Comparison of ENCODE assay signal across 12 mouse cellular contexts in the genomic region with DNA sequence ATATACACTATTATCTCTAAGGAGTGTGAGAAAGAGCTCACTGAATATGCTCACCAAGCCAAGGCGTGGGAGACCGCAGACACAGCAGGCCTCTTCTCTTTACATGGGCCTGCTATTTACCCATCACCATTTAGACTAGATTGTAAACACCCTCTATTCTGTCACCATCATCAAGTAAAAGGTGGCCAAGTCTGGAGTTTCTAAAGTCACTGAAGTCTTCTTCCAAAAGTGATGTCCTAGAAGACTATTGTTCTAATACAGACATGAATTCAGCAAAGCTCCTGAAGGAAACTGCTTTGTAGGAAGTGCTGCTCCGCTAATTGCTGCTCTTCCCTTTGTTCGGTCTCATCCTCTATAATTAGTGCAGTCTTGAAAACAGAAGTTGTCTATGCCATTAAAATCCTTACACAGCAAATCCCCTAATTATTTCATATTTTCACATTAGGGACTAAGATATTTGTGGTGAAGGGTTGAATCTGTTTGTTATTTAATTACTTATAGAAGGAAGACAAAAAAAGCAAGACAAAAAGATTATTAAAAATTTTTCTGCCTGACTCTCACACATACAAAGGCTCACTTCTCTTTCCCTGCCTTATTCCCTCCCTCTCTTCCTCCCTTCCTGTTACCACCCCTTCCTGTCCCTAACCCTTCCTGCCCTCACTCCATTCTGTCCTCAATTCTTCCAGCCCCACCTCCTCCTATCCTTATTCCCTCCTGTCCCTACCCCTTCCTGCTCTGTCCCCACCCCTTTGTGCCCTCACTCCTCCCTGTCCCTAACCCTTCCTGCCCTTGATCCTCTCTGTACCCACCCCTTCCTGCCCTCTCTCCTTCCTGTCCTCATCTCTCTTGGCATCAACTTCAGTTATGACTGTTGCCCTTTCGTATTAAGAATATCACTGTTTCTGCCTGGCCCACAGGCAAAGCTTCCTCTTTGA.
A peak's percentile ranks its signal among the peaks of the same experiment; 100 is the strongest.
DNase-seq lines count a peak whose midpoint lies in the region; ATAC-seq and TF ChIP-seq lines count a peak whose summit lies in the region.
"Had no signal": no experiment of that assay in that cellular context is flagged by ENCODE, and none has a peak within 500 bp of the region (broad histone marks: within the 10 kb centered on the region; RNA-seq: fewer than 3 reads in every experiment).

No protein-coding gene starts in this region.

- H3K27ac ChIP-seq in liver, adult 2 months (replicated peaks; ENCODE audit: insufficient read depth, low read depth, low read length), result peak overlapping the region; percentile 35; the same call in 1 of the 2 replicates
- H3K27ac ChIP-seq in liver, embryonic 12.5 days, result no peak overlapping the region
- H3K27ac ChIP-seq in forebrain, embryonic 11.5 days (ENCODE audit: low read depth, low read length), result no peak overlapping the region
- H3K27ac ChIP-seq: embryonic facial prominence, embryonic 13.5 days; kidney, postnatal 0 days; liver, embryonic 14.5 days had no signal

- H3K27me3 ChIP-seq in liver, adult 2 months (ENCODE audit: control insufficient read depth, insufficient read depth, low read length), result no peaks in the 10 kb centered on the region
- H3K27me3 ChIP-seq in liver, embryonic 12.5 days (replicated peaks), result no peaks in the 10 kb centered on the region
- H3K27me3 ChIP-seq in forebrain, embryonic 11.5 days (ENCODE audit: control insufficient read depth, insufficient read depth, low read length), result no peaks in the 10 kb centered on the region
- H3K27me3 ChIP-seq: embryonic facial prominence, embryonic 13.5 days had no signal

- H3K4me1 ChIP-seq in liver, adult 2 months (ENCODE audit: control insufficient read depth, insufficient read depth, low read length), result peaks cover 6% of the 10 kb centered on the region
- no peaks in the 10 kb centered on the region for H3K4me1 ChIP-seq in liver, embryonic 12.5 days
- no peaks in the 10 kb centered on the region; the same call in 1 of the 2 replicates for H3K4me1 ChIP-seq in forebrain, embryonic 11.5 days (replicated peaks; ENCODE audit: control insufficient read depth, insufficient read depth, low read length)

- H3K36me3 ChIP-seq in liver, adult 2 months (ENCODE audit: control insufficient read depth, insufficient read depth, low read length), result peaks cover 29% of the 10 kb centered on the region
- H3K36me3 ChIP-seq in liver, embryonic 12.5 days, result no peaks in the 10 kb centered on the region
- H3K36me3 ChIP-seq in forebrain, embryonic 11.5 days (ENCODE audit: control insufficient read depth, insufficient read depth, low read length), result no peaks in the 10 kb centered on the region
- H3K36me3 ChIP-seq: embryonic facial prominence, embryonic 13.5 days had no signal

- H3K4me2 ChIP-seq in liver, embryonic 12.5 days, result no peak overlapping the region
- H3K4me2 ChIP-seq in forebrain, embryonic 11.5 days (ENCODE audit: low read depth, low read length, severe bottlenecking), result no peak overlapping the region
- H3K4me2 ChIP-seq: embryonic facial prominence, embryonic 13.5 days had no signal

- H3K9me3 ChIP-seq in liver, embryonic 12.5 days (replicated peaks), result no peaks in the 10 kb centered on the region
- no peaks in the 10 kb centered on the region for H3K9me3 ChIP-seq in forebrain, embryonic 11.5 days (ENCODE audit: control insufficient read depth, low read length)

- no peak overlapping the region for H3K9ac ChIP-seq in liver, adult 2 months (ENCODE audit: low read depth, low read length)
- H3K9ac ChIP-seq in liver, embryonic 12.5 days, result no peak overlapping the region
- no peak overlapping the region for H3K9ac ChIP-seq in forebrain, embryonic 11.5 days (ENCODE audit: low read length)
- H3K9ac ChIP-seq: embryonic facial prominence, embryonic 13.5 days; liver, embryonic 14.5 days had no signal

- no peak for ATAC-seq in liver, embryonic 12.5 days
- ATAC-seq in forebrain, embryonic 11.5 days (replicated peaks; ENCODE audit: low FRiP score), result peak; percentile 15; the same call in 1 of the 2 replicates

- no peak for TF ChIP-seq POLR2A in liver, adult 2 months (IDR thresholded peaks at IDR 0.05; ENCODE audit: extremely low read depth, insufficient read depth, low read length)

- no peak overlapping the region for H3K4me3 ChIP-seq in liver, adult 2 months (ENCODE audit: insufficient read depth, low read depth, low read length)
- H3K4me3 ChIP-seq in liver, embryonic 12.5 days, result no peak overlapping the region
- no peak overlapping the region for H3K4me3 ChIP-seq in forebrain, embryonic 11.5 days (ENCODE audit: low read depth, low read length)
- H3K4me3 ChIP-seq: embryonic facial prominence, embryonic 13.5 days had no signal

- DNase-seq in liver, adult 2 months (ENCODE audit: extremely low read depth, low read depth, low spot score), result peak; percentile 32
- peak; percentile 57 for DNase-seq in brain, adult 2 months (ENCODE audit: low read depth, low spot score)
- DNase-seq in forebrain, embryonic 11.5 days (ENCODE audit: low spot score), result no peak
- DNase-seq in lung, postnatal 36 days, result peak; percentile 4
- no peak for DNase-seq in layer of hippocampus, postnatal 14 days (ENCODE audit: low spot score in 2 of 2)
- no peak for DNase-seq in embryo, embryonic 10 days (ENCODE audit: low spot score)
- DNase-seq: cerebellum, adult 8-10 months; right cerebral cortex, postnatal 14 days had no signal

- 73% methylated on average over 5 of the region's 5 CpGs for WGBS in liver, adult 2 months
- WGBS in liver, embryonic 12.5 days (ENCODE audit: insufficient replicate concordance), result 69% methylated on average over 5 of the region's 5 CpGs
- WGBS in forebrain, embryonic 11.5 days, result 72% methylated on average over 5 of the region's 5 CpGs

- H3K79me2 ChIP-seq in liver, adult 2 months (ENCODE audit: control insufficient read depth, insufficient read depth, low read length), result no peaks in the 10 kb centered on the region

- TF ChIP-seq CTCF in liver, adult 2 months (IDR thresholded peaks at IDR 0.05; ENCODE audit: low read depth, low read length), result no peak

Comparison
In these comparisons a context has a peak if more than half of its experiments do, and no peak if none do; other contexts are left out.
1. DNase-seq: peak in liver, adult 2 months (single experiment), brain, adult 2 months (single experiment) and lung, postnatal 36 days (single experiment); none in forebrain, embryonic 11.5 days (single experiment), layer of hippocampus, postnatal 14 days (0 of 2) and embryo, embryonic 10 days (single experiment).